In the genomic region with DNA sequence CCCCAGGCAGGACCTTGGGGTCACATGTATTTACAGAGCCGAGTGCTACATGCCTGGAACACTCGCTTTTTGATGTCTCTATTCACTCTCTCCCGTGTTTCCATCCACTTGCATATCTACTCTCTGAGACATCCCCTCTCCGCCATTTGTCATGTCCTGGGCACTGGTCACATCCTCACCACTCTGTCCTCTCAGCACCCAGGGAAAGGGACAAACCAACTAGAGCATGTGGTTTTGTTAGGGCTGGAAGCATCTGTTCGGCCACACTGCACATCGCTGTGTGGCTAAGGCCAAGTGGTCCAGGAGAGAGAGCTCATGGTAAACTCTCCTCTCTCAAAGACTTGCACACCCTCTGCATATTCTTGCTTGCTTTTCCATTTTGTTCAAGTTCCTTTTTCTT, we compare ENCODE assay signal across 30 mouse cellular contexts.
"Had no signal": no experiment of that assay in that cellular context is flagged by ENCODE, and none has a peak within 500 bp of the region (broad histone marks: within the 10 kb centered on the region; RNA-seq: fewer than 3 reads in every experiment).

No protein-coding gene starts in this region.

- ATAC-seq: liver, embryonic 12.5 days; liver, postnatal 0 days; lung, postnatal 0 days; midbrain, embryonic 13.5 days; midbrain, embryonic 15.5 days; midbrain, embryonic 16.5 days had no signal

- DNase-seq: left cerebral cortex, postnatal 4 days; liver; liver, embryonic 13.5 days; liver, postnatal 0 days; lung, adult 18-20 months; lung, adult 2 months; lung, postnatal 10 days; lung, postnatal 14 days; lung, postnatal 36 days; lung, postnatal 4 days; midbrain, embryonic 14.5 days had no signal

- H3K9me3 ChIP-seq: limb, embryonic 10.5 days; limb, embryonic 12.5 days; limb, embryonic 13.5 days; limb, embryonic 15.5 days; liver, embryonic 12.5 days; liver, embryonic 13.5 days; liver, embryonic 15.5 days; lung, embryonic 15.5 days; megakaryocyte, embryonic 14.5 days; midbrain, embryonic 12.5 days; midbrain, embryonic 13.5 days; midbrain, embryonic 15.5 days; neural tube, embryonic 12.5 days had no signal

- H3K9ac ChIP-seq: limb, embryonic 12.5 days; limb, embryonic 13.5 days; limb, embryonic 15.5 days; liver, embryonic 12.5 days; liver, embryonic 13.5 days; liver, embryonic 14.5 days; liver, embryonic 15.5 days; liver, postnatal 0 days; lung, embryonic 14.5 days; lung, embryonic 15.5 days; midbrain, embryonic 12.5 days; midbrain, embryonic 13.5 days; midbrain, embryonic 15.5 days; neural tube, embryonic 12.5 days had no signal

- H3K27ac ChIP-seq: limb, embryonic 10.5 days; limb, embryonic 12.5 days; limb, embryonic 13.5 days; liver, embryonic 12.5 days; liver, embryonic 13.5 days; liver, embryonic 14.5 days; liver, embryonic 15.5 days; lung, embryonic 15.5 days; macrophage; midbrain, embryonic 12.5 days; midbrain, embryonic 13.5 days; midbrain, embryonic 15.5 days; neural tube, embryonic 12.5 days had no signal

- H3K27me3 ChIP-seq: limb, embryonic 13.5 days; limb, embryonic 15.5 days; liver, embryonic 12.5 days; liver, embryonic 13.5 days; liver, embryonic 15.5 days; lung, embryonic 15.5 days; megakaryocyte, embryonic 14.5 days; midbrain, embryonic 15.5 days; neural tube, embryonic 12.5 days had no signal

- H3K4me1 ChIP-seq: liver, embryonic 12.5 days; liver, embryonic 13.5 days; liver, embryonic 15.5 days; lung, embryonic 15.5 days; megakaryocyte, embryonic 14.5 days; midbrain, embryonic 15.5 days; neural tube, embryonic 12.5 days had no signal

- H3K4me3 ChIP-seq: limb, embryonic 10.5 days; limb, embryonic 12.5 days; limb, embryonic 13.5 days; limb, embryonic 15.5 days; liver, embryonic 12.5 days; liver, embryonic 13.5 days; liver, embryonic 15.5 days; lung, embryonic 15.5 days; megakaryocyte, embryonic 14.5 days; midbrain, embryonic 12.5 days; midbrain, embryonic 13.5 days; midbrain, embryonic 15.5 days; myocyte; neural tube, embryonic 12.5 days had no signal

- H3K4me2 ChIP-seq: limb, embryonic 12.5 days; limb, embryonic 13.5 days; limb, embryonic 15.5 days; liver, embryonic 11.5 days; liver, embryonic 12.5 days; liver, embryonic 13.5 days; liver, embryonic 15.5 days; lung, embryonic 14.5 days; lung, embryonic 15.5 days; midbrain, embryonic 12.5 days; midbrain, embryonic 13.5 days; midbrain, embryonic 15.5 days; neural tube, embryonic 12.5 days had no signal

- H3K36me3 ChIP-seq: limb, embryonic 10.5 days; limb, embryonic 12.5 days; limb, embryonic 13.5 days; limb, embryonic 15.5 days; liver, embryonic 12.5 days; liver, embryonic 13.5 days; liver, embryonic 15.5 days; lung, embryonic 15.5 days; midbrain, embryonic 12.5 days; midbrain, embryonic 13.5 days; midbrain, embryonic 15.5 days; neural tube, embryonic 12.5 days had no signal
